Mouse (Mus musculus): ENCODE results near the gene Mybpc3. TPM values are rescaled to one million over a fixed set of nuclear protein-coding genes. Genes with fewer than 3 reads are reported as not detected.

The Mybpc3 gene
- polyA plus RNA-seq, 1 experiment: 39.6 TPM

DNA sequence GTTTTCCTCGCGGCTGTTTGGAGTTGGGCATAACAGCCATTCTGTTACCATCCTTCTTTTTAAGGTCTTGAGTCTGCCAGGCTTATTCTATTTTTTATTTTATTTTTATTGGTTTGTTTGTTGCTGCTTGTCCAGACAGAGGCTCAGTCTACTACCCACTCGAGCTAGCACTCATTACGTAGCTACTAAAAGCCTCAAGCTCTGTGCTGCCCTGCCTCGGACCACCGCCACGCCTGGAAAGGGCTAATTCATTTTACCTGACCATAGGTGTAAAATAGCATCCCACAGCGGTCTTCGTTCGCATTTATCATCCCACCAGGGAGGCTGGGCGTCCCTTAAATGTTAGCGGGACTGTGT lies 40.0 kb upstream of the Mybpc3 start:
- H3K27me3 ChIP-seq (ENCODE audit: control insufficient read depth, insufficient read depth, low read length): no peaks in the 10 kb centered on the region
- peaks cover 3% of the 10 kb centered on the region; the same call in 1 of the 2 replicates for H3K4me1 ChIP-seq (ENCODE audit: control insufficient read depth, insufficient read depth, low read length)
- H3K4me3 ChIP-seq (replicated peaks; ENCODE audit: insufficient read depth, low read depth, low read length): peak overlapping the region; percentile 37
- 13% methylated on average over 12 of the region's 12 CpGs for WGBS
- no peak for TF ChIP-seq CTCF (IDR thresholded peaks at IDR 0.05; ENCODE audit: borderline replicate concordance, insufficient read depth, low read depth, low read length)
- no peak for TF ChIP-seq POLR2A (IDR thresholded peaks at IDR 0.05; ENCODE audit: borderline replicate concordance, insufficient read depth, low read length)
- no peak overlapping the region for H3K27ac ChIP-seq (ENCODE audit: insufficient read depth, low read length)
- no peak for DNase-seq

DNA sequence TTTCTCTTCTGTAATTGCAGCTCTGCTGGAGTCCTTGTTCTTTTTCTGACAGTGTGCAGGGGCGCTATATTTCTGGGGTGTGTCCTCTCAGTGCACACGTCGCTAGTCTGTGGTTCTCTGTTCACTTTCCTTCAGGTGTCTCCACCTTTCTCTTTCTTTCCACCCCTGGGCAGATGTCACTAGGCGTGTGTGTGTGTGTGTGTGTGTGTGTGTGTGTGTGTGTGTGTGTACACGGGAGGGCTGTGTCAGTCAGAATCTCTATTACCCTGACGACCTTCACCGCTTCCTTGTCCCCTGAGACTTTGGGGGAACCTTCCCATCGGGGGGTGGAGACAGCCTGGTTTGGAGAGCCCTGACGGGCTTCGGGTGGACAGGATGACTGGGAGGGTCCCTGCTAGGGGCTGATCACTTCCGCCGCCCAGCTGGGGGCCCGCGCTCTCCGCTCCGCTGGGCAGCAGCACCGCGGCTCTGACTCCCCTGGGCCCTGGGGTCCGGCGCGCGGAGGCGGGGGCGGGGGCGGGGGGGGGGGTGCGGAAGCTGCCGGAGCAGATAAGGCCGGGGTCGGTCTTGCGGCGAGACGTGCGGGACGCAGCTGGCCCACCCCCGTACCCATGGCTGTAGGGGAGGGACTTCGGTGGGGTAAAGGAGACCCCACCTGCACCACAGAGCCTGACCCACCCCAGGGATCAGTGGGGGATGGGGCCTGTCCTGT lies 39.5 kb upstream of the Mybpc3 start:
- H3K27ac ChIP-seq (ENCODE audit: insufficient read depth, low read length): no peak overlapping the region
- no peak for TF ChIP-seq POLR2A (IDR thresholded peaks at IDR 0.05; ENCODE audit: borderline replicate concordance, insufficient read depth, low read length)
- TF ChIP-seq CTCF (IDR thresholded peaks at IDR 0.05; ENCODE audit: borderline replicate concordance, insufficient read depth, low read depth, low read length): no peak
- 2% methylated on average over 31 of the region's 36 CpGs for WGBS
- DNase-seq: no peak
- H3K27me3 ChIP-seq (ENCODE audit: control insufficient read depth, insufficient read depth, low read length): no peaks in the 10 kb centered on the region
- H3K4me1 ChIP-seq (ENCODE audit: control insufficient read depth, insufficient read depth, low read length): peaks cover 3% of the 10 kb centered on the region; the same call in 1 of the 2 replicates
- peak overlapping the region; percentile 39 for H3K4me3 ChIP-seq (replicated peaks; ENCODE audit: insufficient read depth, low read depth, low read length)

DNA sequence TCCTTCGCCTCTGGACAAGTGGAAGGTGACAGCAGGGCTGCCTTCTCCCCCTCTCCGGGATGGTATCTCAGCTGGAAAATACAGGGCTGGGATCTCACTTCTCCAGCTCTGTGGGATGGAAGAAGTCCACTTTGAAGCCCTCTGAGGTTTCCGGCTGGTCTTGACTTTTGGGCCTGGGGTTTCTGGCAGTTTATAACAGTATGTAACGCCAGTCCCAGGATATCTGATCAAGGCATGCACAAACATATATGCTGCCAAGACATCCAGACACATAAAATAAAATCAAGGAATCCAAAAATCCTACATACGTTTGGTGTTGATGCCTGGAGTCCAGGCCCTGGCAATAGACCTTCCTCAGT lies 38.9 kb upstream of the Mybpc3 start:
- peaks cover 3% of the 10 kb centered on the region; the same call in 1 of the 2 replicates for H3K4me1 ChIP-seq (ENCODE audit: control insufficient read depth, insufficient read depth, low read length)
- H3K27me3 ChIP-seq (ENCODE audit: control insufficient read depth, insufficient read depth, low read length): no peaks in the 10 kb centered on the region
- WGBS: 41% methylated on average over 5 of the region's 5 CpGs
- TF ChIP-seq CTCF (IDR thresholded peaks at IDR 0.05; ENCODE audit: borderline replicate concordance, insufficient read depth, low read depth, low read length): no peak
- no peak for TF ChIP-seq POLR2A (IDR thresholded peaks at IDR 0.05; ENCODE audit: borderline replicate concordance, insufficient read depth, low read length)
- H3K4me3 ChIP-seq (replicated peaks; ENCODE audit: insufficient read depth, low read depth, low read length): peak overlapping the region; percentile 39
- H3K27ac ChIP-seq (ENCODE audit: insufficient read depth, low read length): no peak overlapping the region
- DNase-seq: no peak

DNA sequence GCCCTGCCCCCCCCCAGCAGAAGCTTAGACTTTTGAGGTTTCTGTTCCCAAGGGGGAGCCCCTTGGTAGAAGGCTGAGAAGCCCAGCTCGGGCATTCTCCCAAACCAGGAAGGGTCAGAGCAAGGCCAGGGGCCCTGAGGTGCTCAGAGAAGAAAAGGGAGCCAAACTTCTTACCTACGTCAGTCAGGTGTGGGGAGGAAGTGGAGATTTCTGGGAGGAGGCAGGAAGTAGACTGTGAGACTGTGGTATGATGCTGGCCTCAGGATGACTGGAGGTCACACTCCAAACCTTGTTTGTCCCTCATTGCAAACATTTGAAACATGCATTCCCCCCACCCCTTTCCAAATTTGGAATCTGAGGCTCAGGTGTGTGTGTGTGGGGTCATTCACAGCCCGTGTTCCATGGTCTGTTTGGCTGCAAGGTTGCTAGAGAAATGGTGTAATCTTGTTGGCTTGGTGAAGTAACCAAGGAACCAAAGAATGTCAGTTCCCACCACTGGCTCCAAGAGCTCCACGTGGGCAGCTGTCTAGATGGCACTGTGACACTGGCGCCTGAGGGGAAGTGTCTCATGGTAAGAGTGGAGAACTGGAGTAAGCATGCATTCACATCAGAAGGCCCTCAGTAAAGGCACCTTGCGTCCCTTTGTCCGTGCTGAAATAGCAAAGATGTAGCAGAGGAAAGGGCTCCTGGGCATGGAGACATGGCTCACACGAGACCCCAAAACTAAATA lies 37.0 kb upstream of the Mybpc3 start:
- no peak overlapping the region for H3K27ac ChIP-seq (ENCODE audit: insufficient read depth, low read length)
- no peak for DNase-seq
- H3K4me3 ChIP-seq (replicated peaks; ENCODE audit: insufficient read depth, low read depth, low read length): no peak overlapping the region
- peaks cover 3% of the 10 kb centered on the region; the same call in 1 of the 2 replicates for H3K4me1 ChIP-seq (ENCODE audit: control insufficient read depth, insufficient read depth, low read length)
- 74% methylated on average over 8 of the region's 8 CpGs for WGBS
- no peak for TF ChIP-seq POLR2A (IDR thresholded peaks at IDR 0.05; ENCODE audit: borderline replicate concordance, insufficient read depth, low read length)
- TF ChIP-seq CTCF (IDR thresholded peaks at IDR 0.05; ENCODE audit: borderline replicate concordance, insufficient read depth, low read depth, low read length): no peak
- H3K27me3 ChIP-seq (ENCODE audit: control insufficient read depth, insufficient read depth, low read length): no peaks in the 10 kb centered on the region

DNA sequence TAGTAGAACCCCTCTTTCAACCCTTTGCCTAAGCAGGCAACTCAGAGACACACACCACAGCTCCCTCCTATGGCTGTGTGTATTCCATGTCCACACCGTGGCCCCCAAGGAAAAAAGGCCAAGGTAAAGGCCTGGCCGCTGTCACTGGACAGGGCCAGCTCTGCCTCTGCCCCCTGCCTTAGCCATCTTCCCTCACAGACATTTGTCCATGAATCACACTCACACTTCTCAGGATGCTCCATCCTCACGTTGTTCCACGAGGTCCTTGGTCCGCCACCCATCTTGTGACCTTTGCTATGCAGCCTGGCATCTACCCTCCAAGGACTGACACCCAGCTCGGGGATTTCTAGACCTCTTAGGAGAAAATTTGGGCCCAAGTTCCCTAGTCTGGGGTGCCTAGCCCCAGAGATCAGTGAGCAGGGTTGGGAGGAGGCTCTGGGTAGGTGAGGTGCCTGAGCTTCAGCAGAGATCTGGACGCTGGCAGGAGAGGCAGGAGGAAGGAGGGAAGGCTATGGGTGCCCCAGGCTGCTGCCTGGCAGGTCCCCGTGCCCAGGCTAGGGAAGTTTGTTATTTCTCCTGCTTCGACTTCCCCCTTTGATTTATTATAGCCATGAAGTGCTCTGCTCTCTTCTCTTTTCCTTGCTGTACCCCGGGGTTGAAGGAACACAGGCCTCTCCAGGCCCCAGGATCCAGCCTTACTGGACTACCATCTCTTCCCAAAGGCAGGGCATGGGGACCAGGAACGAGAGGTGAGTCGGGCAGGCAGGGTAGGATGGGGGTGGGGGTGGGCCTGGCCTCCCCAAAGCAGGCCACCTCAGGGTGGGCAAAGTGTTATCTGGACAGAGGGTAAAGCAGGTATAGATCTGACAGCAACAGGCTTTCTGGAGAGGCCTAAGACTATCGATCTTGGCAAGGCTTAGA lies 35.9 kb upstream of the Mybpc3 start, which contains the start of gene Spi1:
Spi1 (plus strand) TSS at position 616 of the 921 bp plus-strand sequence.
- no peak for TF ChIP-seq POLR2A (IDR thresholded peaks at IDR 0.05; ENCODE audit: borderline replicate concordance, insufficient read depth, low read length)
- no peak for TF ChIP-seq CTCF (IDR thresholded peaks at IDR 0.05; ENCODE audit: borderline replicate concordance, insufficient read depth, low read depth, low read length)
- Histone ChIP-seq H3K27ac (ENCODE audit: insufficient read depth, low read length) (no peak within 1 kb of the TSS), H3K4me1 (ENCODE audit: control insufficient read depth, insufficient read depth, low read length) (peaks cover 3% of the 10 kb centered on the region; the same call in 1 of the 2 replicates), H3K4me3 (replicated peaks; ENCODE audit: insufficient read depth, low read depth, low read length) (no peak within 1 kb of the TSS), H3K27me3 (ENCODE audit: control insufficient read depth, insufficient read depth, low read length) (no peaks in the 10 kb centered on the region)
- 83% methylated on average over 13 of the region's 13 CpGs for WGBS
- DNase-seq: no peak

DNA sequence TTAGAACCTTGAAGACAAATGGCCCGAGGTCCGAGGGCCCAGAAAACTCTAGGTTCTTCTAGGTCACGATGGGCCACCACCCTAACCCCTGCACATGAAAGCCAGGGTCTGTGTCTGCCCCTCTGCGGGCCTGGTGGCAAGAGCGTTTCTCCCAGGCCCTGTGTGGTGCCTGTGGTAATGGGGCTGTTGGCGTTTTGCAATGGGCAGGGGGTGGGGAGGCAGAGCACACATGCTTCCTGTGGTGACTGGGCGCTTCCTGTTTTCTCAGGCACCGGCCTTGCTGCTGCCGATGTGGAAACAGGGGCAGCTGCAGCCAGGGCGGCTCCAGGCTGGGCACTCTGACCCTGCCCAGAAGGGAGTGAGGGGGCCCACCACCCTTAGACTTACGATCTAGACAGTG lies 35.1 kb upstream of the Mybpc3 start:
- peaks cover 3% of the 10 kb centered on the region; the same call in 1 of the 2 replicates for H3K4me1 ChIP-seq (ENCODE audit: control insufficient read depth, insufficient read depth, low read length)
- no peak overlapping the region for H3K27ac ChIP-seq (ENCODE audit: insufficient read depth, low read length)
- no peak overlapping the region for H3K4me3 ChIP-seq (replicated peaks; ENCODE audit: insufficient read depth, low read depth, low read length)
- DNase-seq: no peak
- TF ChIP-seq POLR2A (IDR thresholded peaks at IDR 0.05; ENCODE audit: borderline replicate concordance, insufficient read depth, low read length) (no peak), CTCF (IDR thresholded peaks at IDR 0.05; ENCODE audit: borderline replicate concordance, insufficient read depth, low read depth, low read length) (no peak)
- WGBS: 76% methylated on average over 11 of the region's 11 CpGs
- no peaks in the 10 kb centered on the region for H3K27me3 ChIP-seq (ENCODE audit: control insufficient read depth, insufficient read depth, low read length)

DNA sequence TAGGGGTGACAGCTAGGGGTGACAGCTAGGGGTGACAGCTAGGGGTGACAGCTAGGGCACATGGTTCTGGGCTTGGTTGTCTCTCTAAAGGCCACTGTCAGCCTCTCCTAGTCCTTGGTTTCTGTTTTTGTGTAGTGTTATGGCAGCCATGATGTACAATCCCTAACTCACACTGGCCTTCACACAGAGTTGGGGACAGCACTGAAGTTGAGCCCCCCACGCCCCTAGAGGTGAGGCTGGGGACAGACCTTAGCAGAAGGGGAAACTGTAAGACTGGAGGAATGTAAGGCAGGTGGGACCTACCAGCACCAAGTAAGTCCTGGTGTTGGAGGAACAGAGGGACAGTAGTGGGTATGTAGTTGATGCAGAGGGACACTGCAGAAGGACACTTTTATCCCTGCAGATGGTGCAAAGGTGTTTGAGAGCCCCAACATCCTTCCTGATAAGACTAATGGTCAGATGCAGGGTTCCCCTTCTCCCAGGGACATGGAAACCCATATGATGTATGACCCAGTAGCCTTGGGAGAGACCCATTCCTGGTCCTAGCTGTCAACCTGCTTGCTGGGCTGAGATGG lies 34.5 kb upstream of the Mybpc3 start:
- peaks cover 3% of the 10 kb centered on the region; the same call in 1 of the 2 replicates for H3K4me1 ChIP-seq (ENCODE audit: control insufficient read depth, insufficient read depth, low read length)

More for the DNA sequence above, 34.5 kb upstream of the Mybpc3 start:
- DNase-seq: no peak
- no peak overlapping the region for H3K27ac ChIP-seq (ENCODE audit: insufficient read depth, low read length)
- TF ChIP-seq POLR2A (IDR thresholded peaks at IDR 0.05; ENCODE audit: borderline replicate concordance, insufficient read depth, low read length): no peak
- WGBS: 79% methylated on average over 1 of the region's 1 CpGs
- no peaks in the 10 kb centered on the region for H3K27me3 ChIP-seq (ENCODE audit: control insufficient read depth, insufficient read depth, low read length)
- H3K4me3 ChIP-seq (replicated peaks; ENCODE audit: insufficient read depth, low read depth, low read length): no peak overlapping the region
